Mouse (Mus musculus): ENCODE measurements around the gene Arrb1. TPM values are rescaled to one million over a fixed set of nuclear protein-coding genes. Genes with fewer than 3 reads are reported as not detected.

Arrb1 gene
- polyA plus RNA-seq, 1 experiment from 2014 or later: 21.0 TPM

GRCm38 (mm10) chr7:99598722-99599121 lies 63.5 kb downstream of the Arrb1 start:
- no peak overlapping the region for H3K4me3 ChIP-seq (ENCODE audit: low read depth, low read length)
- H3K4me1 ChIP-seq (ENCODE audit: control insufficient read depth, insufficient read depth, low read length): no peaks in the 10 kb centered on the region
- no peak overlapping the region for H3K9ac ChIP-seq (ENCODE audit: low read depth, low read length)
- 75% methylated on average over 4 of the region's 4 CpGs for WGBS
- ATAC-seq: no peak
- H3K9me3 ChIP-seq (replicated peaks; ENCODE audit: control insufficient read depth, low read length, poor library complexity, severe bottlenecking): no peaks in the 10 kb centered on the region
- H3K36me3 ChIP-seq (ENCODE audit: control insufficient read depth, insufficient read depth, low read length): peaks cover 50% of the 10 kb centered on the region
- no peak overlapping the region for H3K27ac ChIP-seq (ENCODE audit: low read length)
- H3K27me3 ChIP-seq (ENCODE audit: control insufficient read depth, insufficient read depth, low read depth, low read length): no peaks in the 10 kb centered on the region
- H3K4me2 ChIP-seq (ENCODE audit: low read length): no peak overlapping the region

GRCm38 (mm10) chr7:99603875-99604662 lies 68.8 kb downstream of the Arrb1 start:
- Histone ChIP-seq H3K36me3 (ENCODE audit: control insufficient read depth, insufficient read depth, low read length) (peaks cover 40% of the 10 kb centered on the region), H3K9ac (ENCODE audit: low read depth, low read length) (no peak overlapping the region), H3K4me3 (ENCODE audit: low read depth, low read length) (no peak overlapping the region), H3K9me3 (replicated peaks; ENCODE audit: control insufficient read depth, low read length, poor library complexity, severe bottlenecking) (no peaks in the 10 kb centered on the region), H3K27ac (ENCODE audit: low read length) (no peak overlapping the region), H3K4me2 (ENCODE audit: low read length) (no peak overlapping the region), H3K27me3 (ENCODE audit: control insufficient read depth, insufficient read depth, low read depth, low read length) (no peaks in the 10 kb centered on the region), H3K4me1 (ENCODE audit: control insufficient read depth, insufficient read depth, low read length) (no peaks in the 10 kb centered on the region)
- no peak for ATAC-seq
- 84% methylated on average over 8 of the region's 8 CpGs for WGBS

- H3K9ac ChIP-seq (ENCODE audit: low read depth, low read length): no peak overlapping the region
- H3K9me3 ChIP-seq (replicated peaks; ENCODE audit: control insufficient read depth, low read length, poor library complexity, severe bottlenecking): no peaks in the 10 kb centered on the region
- no peaks in the 10 kb centered on the region for H3K27me3 ChIP-seq (ENCODE audit: control insufficient read depth, insufficient read depth, low read depth, low read length)
- H3K27ac ChIP-seq (ENCODE audit: low read length): no peak overlapping the region
- no peaks in the 10 kb centered on the region for H3K4me1 ChIP-seq (ENCODE audit: control insufficient read depth, insufficient read depth, low read length)
- no peak for ATAC-seq
- no peak overlapping the region for H3K4me3 ChIP-seq (ENCODE audit: low read depth, low read length)
- H3K4me2 ChIP-seq (ENCODE audit: low read length): no peak overlapping the region
- H3K36me3 ChIP-seq (ENCODE audit: control insufficient read depth, insufficient read depth, low read length): peaks cover 34% of the 10 kb centered on the region
- WGBS: 91% methylated on average over 2 of the region's 2 CpGs
Observed at GRCm38 (mm10) chr7:99605058-99605457, 69.8 kb downstream of the Arrb1 start.

- Histone ChIP-seq H3K9me3 (replicated peaks; ENCODE audit: control insufficient read depth, low read length, poor library complexity, severe bottlenecking) (no peaks in the 10 kb centered on the region), H3K27ac (ENCODE audit: low read length) (no peak overlapping the region), H3K36me3 (ENCODE audit: control insufficient read depth, insufficient read depth, low read length) (peaks cover 22% of the 10 kb centered on the region), H3K9ac (ENCODE audit: low read depth, low read length) (no peak overlapping the region), H3K4me1 (ENCODE audit: control insufficient read depth, insufficient read depth, low read length) (no peaks in the 10 kb centered on the region), H3K27me3 (ENCODE audit: control insufficient read depth, insufficient read depth, low read depth, low read length) (no peaks in the 10 kb centered on the region), H3K4me3 (ENCODE audit: low read depth, low read length) (no peak overlapping the region), H3K4me2 (ENCODE audit: low read length) (no peak overlapping the region)
- ATAC-seq: no peak
- 85% methylated on average over 11 of the region's 11 CpGs for WGBS
Observed at GRCm38 (mm10) chr7:99606303-99606702, 71.0 kb downstream of the Arrb1 start.

- Histone ChIP-seq H3K4me1 (ENCODE audit: control insufficient read depth, insufficient read depth, low read length) (no peaks in the 10 kb centered on the region), H3K4me2 (ENCODE audit: low read length) (no peak overlapping the region), H3K4me3 (ENCODE audit: low read depth, low read length) (no peak overlapping the region), H3K9me3 (replicated peaks; ENCODE audit: control insufficient read depth, low read length, poor library complexity, severe bottlenecking) (no peaks in the 10 kb centered on the region), H3K27ac (ENCODE audit: low read length) (no peak overlapping the region), H3K36me3 (ENCODE audit: control insufficient read depth, insufficient read depth, low read length) (peaks cover 17% of the 10 kb centered on the region; the same call in 1 of the 2 replicates), H3K27me3 (ENCODE audit: control insufficient read depth, insufficient read depth, low read depth, low read length) (no peaks in the 10 kb centered on the region), H3K9ac (ENCODE audit: low read depth, low read length) (no peak overlapping the region)
- 56% methylated on average over 3 of the region's 3 CpGs for WGBS
- no peak for ATAC-seq
Observed at GRCm38 (mm10) chr7:99606766-99607165, 71.5 kb downstream of the Arrb1 start.

- Histone ChIP-seq H3K4me2 (ENCODE audit: low read length) (no peak overlapping the region), H3K4me3 (ENCODE audit: low read depth, low read length) (no peak overlapping the region), H3K9me3 (replicated peaks; ENCODE audit: control insufficient read depth, low read length, poor library complexity, severe bottlenecking) (no peaks in the 10 kb centered on the region), H3K4me1 (ENCODE audit: control insufficient read depth, insufficient read depth, low read length) (no peaks in the 10 kb centered on the region), H3K9ac (ENCODE audit: low read depth, low read length) (no peak overlapping the region), H3K27me3 (ENCODE audit: control insufficient read depth, insufficient read depth, low read depth, low read length) (no peaks in the 10 kb centered on the region), H3K27ac (ENCODE audit: low read length) (no peak overlapping the region), H3K36me3 (ENCODE audit: control insufficient read depth, insufficient read depth, low read length) (peaks cover 13% of the 10 kb centered on the region; the same call in 1 of the 2 replicates)
- ATAC-seq: no peak
- WGBS: 66% methylated on average over 2 of the region's 2 CpGs
Observed at GRCm38 (mm10) chr7:99607632-99608031, 72.4 kb downstream of the Arrb1 start.

- ATAC-seq: no peak
- H3K9me3 ChIP-seq (replicated peaks; ENCODE audit: control insufficient read depth, low read length, poor library complexity, severe bottlenecking): no peaks in the 10 kb centered on the region
- H3K27me3 ChIP-seq (ENCODE audit: control insufficient read depth, insufficient read depth, low read depth, low read length): peaks cover 7% of the 10 kb centered on the region
- H3K4me2 ChIP-seq (ENCODE audit: low read length): no peak overlapping the region
- H3K4me1 ChIP-seq (ENCODE audit: control insufficient read depth, insufficient read depth, low read length): no peaks in the 10 kb centered on the region
- H3K4me3 ChIP-seq (ENCODE audit: low read depth, low read length): no peak overlapping the region
- H3K27ac ChIP-seq (ENCODE audit: low read length): no peak overlapping the region
- WGBS: 91% methylated on average over 2 of the region's 2 CpGs
- H3K36me3 ChIP-seq (ENCODE audit: control insufficient read depth, insufficient read depth, low read length): no peaks in the 10 kb centered on the region
- no peak overlapping the region for H3K9ac ChIP-seq (ENCODE audit: low read depth, low read length)
Observed at GRCm38 (mm10) chr7:99618264-99618663, 83.0 kb downstream of the Arrb1 start.

GRCm38 (mm10) chr7:99618860-99619259 lies 83.6 kb downstream of the Arrb1 start:
- ATAC-seq: 0 out of 2 replicates have a peak, but pooled peaks have one; percentile 62
- H3K9ac ChIP-seq (ENCODE audit: low read depth, low read length): no peak overlapping the region
- 4% methylated on average over 3 of the region's 3 CpGs for WGBS
- no peaks in the 10 kb centered on the region for H3K36me3 ChIP-seq (ENCODE audit: control insufficient read depth, insufficient read depth, low read length)
- peaks cover 7% of the 10 kb centered on the region for H3K27me3 ChIP-seq (ENCODE audit: control insufficient read depth, insufficient read depth, low read depth, low read length)
- H3K4me1 ChIP-seq (ENCODE audit: control insufficient read depth, insufficient read depth, low read length): no peaks in the 10 kb centered on the region
- no peak overlapping the region for H3K4me3 ChIP-seq (ENCODE audit: low read depth, low read length)
- no peak overlapping the region for H3K27ac ChIP-seq (ENCODE audit: low read length)
- H3K4me2 ChIP-seq (ENCODE audit: low read length): no peak overlapping the region
- no peaks in the 10 kb centered on the region for H3K9me3 ChIP-seq (replicated peaks; ENCODE audit: control insufficient read depth, low read length, poor library complexity, severe bottlenecking)

GRCm38 (mm10) chr7:99625722-99626375 lies 90.6 kb downstream of the Arrb1 start:
- peaks cover 37% of the 10 kb centered on the region for H3K27me3 ChIP-seq (ENCODE audit: control insufficient read depth, insufficient read depth, low read depth, low read length)
- peak overlapping the region; percentile 60 for H3K4me3 ChIP-seq (ENCODE audit: low read depth, low read length)
- peaks cover 4% of the 10 kb centered on the region for H3K4me1 ChIP-seq (ENCODE audit: control insufficient read depth, insufficient read depth, low read length)
- H3K9ac ChIP-seq (ENCODE audit: low read depth, low read length): peak overlapping the region; percentile 75
- ATAC-seq: peak; percentile 93
- peak overlapping the region; percentile 24; the same call in 1 of the 2 replicates for H3K27ac ChIP-seq (ENCODE audit: low read length)
- WGBS: under 1% methylated on average over 79 of the region's 81 CpGs
- no peaks in the 10 kb centered on the region for H3K9me3 ChIP-seq (replicated peaks; ENCODE audit: control insufficient read depth, low read length, poor library complexity, severe bottlenecking)
- no peaks in the 10 kb centered on the region for H3K36me3 ChIP-seq (ENCODE audit: control insufficient read depth, insufficient read depth, low read length)
- H3K4me2 ChIP-seq (ENCODE audit: low read length): peak overlapping the region; percentile 78
